Mouse (Mus musculus): ENCODE measurements around the gene Gm10271.

DNA sequence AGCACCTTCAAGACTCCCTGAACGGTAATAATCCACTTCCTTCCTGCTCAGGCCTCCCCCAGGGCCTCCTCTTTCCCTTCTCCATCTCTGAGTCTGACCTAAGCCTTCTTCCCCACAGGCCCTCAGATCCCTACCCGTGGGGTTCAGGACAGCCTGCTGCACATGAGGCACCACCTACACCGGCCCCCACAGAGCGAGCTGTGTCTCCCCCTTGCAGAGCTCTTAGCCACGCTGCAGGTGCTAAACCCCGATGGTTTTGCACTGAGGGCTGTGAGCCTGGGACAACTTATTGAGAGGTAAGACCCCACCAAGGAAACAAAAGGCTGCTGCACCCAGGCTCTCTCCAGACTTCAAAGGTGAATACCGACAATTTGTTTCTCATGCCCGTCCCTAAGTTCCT is 55.8 kb downstream of the Gm10271 start:
- no peak for TF ChIP-seq POLR2A (IDR thresholded peaks at IDR 0.05; ENCODE audit: borderline replicate concordance, extremely low read depth, insufficient read depth, insufficient read length, poor library complexity, severe bottlenecking)
- no peak for TF ChIP-seq CTCF (IDR thresholded peaks at IDR 0.05; ENCODE audit: borderline replicate concordance, extremely low read depth, insufficient read depth, insufficient read length)
